Mouse (Mus musculus): ENCODE results near the gene Rnf157. TPM values are rescaled to one million over a fixed set of nuclear protein-coding genes. Genes with fewer than 3 reads are reported as not detected.

The Rnf157 gene
- polyA plus RNA-seq, 1 experiment, result 183 TPM

DNA sequence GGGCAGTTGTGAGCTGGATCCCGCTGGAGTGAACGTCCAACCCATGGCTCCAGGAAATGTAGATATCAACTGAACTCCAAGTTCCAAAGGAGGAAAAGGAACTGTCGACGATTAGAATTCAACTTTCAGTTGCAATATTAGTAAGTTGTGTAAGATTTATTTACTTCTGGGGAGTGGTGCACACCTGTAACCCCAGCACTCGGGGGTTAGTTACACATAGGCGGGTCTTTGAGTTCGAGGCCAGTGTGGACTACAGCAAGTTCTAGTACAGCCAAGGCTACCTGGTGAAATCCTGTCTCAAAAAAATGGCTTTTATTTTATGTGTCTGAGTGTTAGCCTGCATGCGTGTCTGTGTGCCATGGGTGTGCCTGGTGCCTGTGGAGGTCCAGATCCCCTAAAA lies 59.3 kb downstream of the Rnf157 start:
- no peak for TF ChIP-seq CTCF (IDR thresholded peaks at IDR 0.05; ENCODE audit: extremely low read depth, insufficient read depth, low read length)
- no peak for TF ChIP-seq POLR2A (IDR thresholded peaks at IDR 0.05; ENCODE audit: extremely low read depth, insufficient read depth, low read length)
- H3K27ac ChIP-seq (ENCODE audit: insufficient read depth, low read length), result no peak overlapping the region
- H3K4me1 ChIP-seq (ENCODE audit: control insufficient read depth, insufficient read depth, low read length), result no peaks in the 10 kb centered on the region
- H3K4me3 ChIP-seq (ENCODE audit: insufficient read depth, low read length), result no peak overlapping the region

DNA sequence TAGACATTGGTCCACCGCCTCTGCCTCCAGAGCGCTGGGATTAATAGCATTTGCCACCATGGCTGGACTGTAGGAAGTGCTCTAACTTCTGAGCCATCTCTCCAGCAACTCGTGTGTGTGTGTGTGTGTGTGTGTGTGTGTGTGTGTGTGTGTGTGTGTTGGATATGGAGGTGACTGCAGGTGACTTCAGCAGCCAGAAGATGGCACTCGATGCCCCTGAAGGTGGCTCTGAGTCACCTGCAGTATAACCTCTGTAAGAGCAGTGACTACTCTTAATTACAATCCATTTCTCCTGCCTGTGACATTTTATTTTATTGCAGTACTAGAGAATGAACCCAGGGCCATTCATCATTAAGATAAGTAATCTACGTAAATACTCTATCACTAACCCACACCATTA lies 61.5 kb downstream of the Rnf157 start:
- H3K4me1 ChIP-seq (ENCODE audit: control insufficient read depth, insufficient read depth, low read length), result no peaks in the 10 kb centered on the region
- H3K27ac ChIP-seq (ENCODE audit: insufficient read depth, low read length), result no peak overlapping the region
- TF ChIP-seq CTCF (IDR thresholded peaks at IDR 0.05; ENCODE audit: extremely low read depth, insufficient read depth, low read length) (no peak), POLR2A (IDR thresholded peaks at IDR 0.05; ENCODE audit: extremely low read depth, insufficient read depth, low read length) (no peak)
- H3K4me3 ChIP-seq (ENCODE audit: insufficient read depth, low read length), result no peak overlapping the region

DNA sequence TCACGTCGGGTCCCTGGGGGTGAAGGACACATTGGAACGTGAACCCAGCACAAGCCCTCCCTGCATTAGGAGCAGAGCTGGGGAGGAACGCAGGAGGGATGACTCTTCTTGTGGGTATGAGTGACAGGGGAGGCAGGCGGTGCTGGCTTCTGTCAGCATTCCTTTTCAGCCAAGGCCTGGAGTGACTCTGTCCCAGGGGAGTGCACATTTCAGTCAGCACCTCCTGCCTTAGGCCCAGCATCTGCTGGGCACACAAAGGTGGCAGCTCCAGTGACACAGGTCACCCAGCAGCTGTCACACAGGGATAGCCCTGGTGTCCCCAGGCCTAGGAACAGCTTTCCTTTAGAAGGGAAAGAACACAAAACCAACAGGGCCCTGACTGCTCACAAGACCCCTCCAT lies 64.9 kb downstream of the Rnf157 start:
- Histone ChIP-seq H3K4me1 (ENCODE audit: control insufficient read depth, insufficient read depth, low read length) (no peaks in the 10 kb centered on the region), H3K4me3 (ENCODE audit: insufficient read depth, low read length) (no peak overlapping the region)

DNA sequence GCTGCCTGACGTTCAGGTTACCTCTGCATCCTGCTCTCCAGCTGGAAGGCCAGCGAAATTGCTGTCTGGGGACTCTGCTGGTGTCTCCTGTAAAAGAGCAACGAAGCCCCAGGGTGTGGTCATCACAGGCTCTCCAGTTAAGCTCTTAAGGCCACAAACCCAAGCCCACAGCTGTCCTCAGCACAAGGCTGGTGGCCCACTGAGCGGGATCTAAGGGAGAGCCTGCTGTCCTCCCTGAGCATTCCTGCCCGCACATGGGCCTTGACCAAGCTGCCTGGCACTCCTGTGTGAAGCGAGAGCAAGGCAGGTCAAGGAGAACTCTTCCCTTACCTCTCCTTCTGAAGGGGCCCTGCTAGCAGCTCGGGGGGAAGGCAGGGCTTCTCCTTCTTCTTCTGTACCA lies 65.8 kb downstream of the Rnf157 start:
- no peak overlapping the region for H3K27ac ChIP-seq (ENCODE audit: insufficient read depth, low read length)
- no peak for TF ChIP-seq POLR2A (IDR thresholded peaks at IDR 0.05; ENCODE audit: extremely low read depth, insufficient read depth, low read length)
- TF ChIP-seq CTCF (IDR thresholded peaks at IDR 0.05; ENCODE audit: extremely low read depth, insufficient read depth, low read length), result no peak
- no peaks in the 10 kb centered on the region for H3K4me1 ChIP-seq (ENCODE audit: control insufficient read depth, insufficient read depth, low read length)
- no peak overlapping the region for H3K4me3 ChIP-seq (ENCODE audit: insufficient read depth, low read length)

More for the DNA sequence above, 64.9 kb downstream of the Rnf157 start:
- no peak overlapping the region for H3K27ac ChIP-seq (ENCODE audit: insufficient read depth, low read length)
- no peak for TF ChIP-seq POLR2A (IDR thresholded peaks at IDR 0.05; ENCODE audit: extremely low read depth, insufficient read depth, low read length)
- no peak for TF ChIP-seq CTCF (IDR thresholded peaks at IDR 0.05; ENCODE audit: extremely low read depth, insufficient read depth, low read length)

DNA sequence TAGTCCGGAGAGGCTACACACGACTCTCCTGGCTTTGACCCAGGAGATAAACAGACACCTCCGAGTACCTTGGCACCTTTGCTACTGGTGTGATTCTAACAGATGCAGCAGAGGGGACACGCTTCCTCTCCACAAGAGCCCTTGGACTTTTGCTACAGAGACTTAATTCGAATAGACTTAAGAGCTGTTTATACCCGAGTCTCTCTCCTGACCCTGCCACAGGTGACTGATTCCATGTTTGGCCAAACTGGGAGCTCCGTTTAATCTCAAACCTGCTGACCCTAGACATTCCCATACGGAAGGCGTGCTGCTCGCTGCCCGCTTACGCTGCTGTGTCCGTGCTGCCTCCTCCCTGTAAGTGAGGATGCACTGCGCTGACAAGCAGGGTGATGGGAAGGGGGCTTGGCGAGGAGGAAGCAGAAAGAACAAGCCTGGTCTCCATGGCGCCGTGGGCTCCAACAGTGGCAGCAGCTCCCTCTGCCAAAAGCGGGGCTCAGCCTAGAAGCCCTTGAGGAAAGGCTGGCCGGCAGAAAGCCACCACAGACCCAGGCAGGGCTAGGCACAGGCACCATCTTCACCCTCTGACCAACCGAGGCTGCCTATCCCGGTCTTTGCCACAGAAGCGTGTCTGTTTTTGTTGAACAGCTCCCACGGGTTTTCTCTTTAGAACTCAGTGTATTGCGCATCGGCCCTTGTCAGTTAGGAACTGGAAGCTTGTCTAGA lies 70.6 kb downstream of the Rnf157 start:
- Histone ChIP-seq H3K4me3 (ENCODE audit: insufficient read depth, low read length) (no peak overlapping the region), H3K4me1 (ENCODE audit: control insufficient read depth, insufficient read depth, low read length) (no peaks in the 10 kb centered on the region), H3K27ac (ENCODE audit: insufficient read depth, low read length) (no peak overlapping the region)
- TF ChIP-seq CTCF (IDR thresholded peaks at IDR 0.05; ENCODE audit: extremely low read depth, insufficient read depth, low read length) (no peak), POLR2A (IDR thresholded peaks at IDR 0.05; ENCODE audit: extremely low read depth, insufficient read depth, low read length) (no peak)

DNA sequence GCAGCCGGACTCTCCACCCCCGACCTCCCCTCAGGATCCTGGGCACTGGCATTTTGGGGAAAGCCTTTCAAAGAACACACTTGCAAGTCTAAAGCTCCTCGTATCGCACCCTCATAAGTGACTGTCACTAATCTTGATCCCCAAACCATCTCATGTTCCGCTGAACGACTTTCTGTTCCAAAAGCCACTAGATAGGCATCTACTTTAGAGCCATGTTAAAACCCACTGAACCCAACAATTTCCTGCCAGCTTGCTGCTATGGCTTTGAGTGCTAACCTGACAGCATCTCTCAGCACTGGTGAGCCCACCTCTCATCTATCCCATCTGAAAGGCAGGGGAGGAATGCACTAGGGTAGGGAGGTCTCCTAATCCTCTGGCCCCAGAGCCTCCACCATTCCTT lies 75.3 kb downstream of the Rnf157 start:
- no peak overlapping the region for H3K27ac ChIP-seq (ENCODE audit: insufficient read depth, low read length)
- H3K4me1 ChIP-seq (ENCODE audit: control insufficient read depth, insufficient read depth, low read length), result peaks cover 2% of the 10 kb centered on the region; the same call in 1 of the 2 replicates
- TF ChIP-seq CTCF (IDR thresholded peaks at IDR 0.05; ENCODE audit: extremely low read depth, insufficient read depth, low read length) (no peak), POLR2A (IDR thresholded peaks at IDR 0.05; ENCODE audit: extremely low read depth, insufficient read depth, low read length) (no peak)
- no peak overlapping the region for H3K4me3 ChIP-seq (ENCODE audit: insufficient read depth, low read length)

DNA sequence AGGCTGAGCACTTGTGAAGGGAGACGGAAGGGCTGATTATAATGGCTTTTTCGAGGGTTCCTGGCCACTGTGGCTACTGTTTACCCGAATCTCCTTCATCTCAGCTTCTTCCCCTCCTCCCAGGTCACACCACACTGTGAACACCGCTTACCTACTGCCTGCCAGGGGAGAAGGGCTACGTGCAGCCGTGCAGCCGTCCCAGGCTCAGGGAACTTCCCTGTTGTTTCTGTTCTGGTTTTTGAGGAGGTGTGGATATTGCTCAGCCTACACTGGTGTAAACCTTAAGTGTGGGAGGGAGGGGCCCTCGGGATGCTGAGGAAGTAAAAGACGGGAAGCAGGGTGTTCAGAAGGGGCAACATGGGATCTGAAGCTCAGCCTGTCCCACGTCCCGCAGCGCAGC lies 75.8 kb downstream of the Rnf157 start:
- Histone ChIP-seq H3K27ac (ENCODE audit: insufficient read depth, low read length) (no peak overlapping the region), H3K4me1 (ENCODE audit: control insufficient read depth, insufficient read depth, low read length) (peaks cover 2% of the 10 kb centered on the region; the same call in 1 of the 2 replicates), H3K4me3 (ENCODE audit: insufficient read depth, low read length) (no peak overlapping the region)
- TF ChIP-seq POLR2A (IDR thresholded peaks at IDR 0.05; ENCODE audit: extremely low read depth, insufficient read depth, low read length) (no peak), CTCF (IDR thresholded peaks at IDR 0.05; ENCODE audit: extremely low read depth, insufficient read depth, low read length) (no peak)

DNA sequence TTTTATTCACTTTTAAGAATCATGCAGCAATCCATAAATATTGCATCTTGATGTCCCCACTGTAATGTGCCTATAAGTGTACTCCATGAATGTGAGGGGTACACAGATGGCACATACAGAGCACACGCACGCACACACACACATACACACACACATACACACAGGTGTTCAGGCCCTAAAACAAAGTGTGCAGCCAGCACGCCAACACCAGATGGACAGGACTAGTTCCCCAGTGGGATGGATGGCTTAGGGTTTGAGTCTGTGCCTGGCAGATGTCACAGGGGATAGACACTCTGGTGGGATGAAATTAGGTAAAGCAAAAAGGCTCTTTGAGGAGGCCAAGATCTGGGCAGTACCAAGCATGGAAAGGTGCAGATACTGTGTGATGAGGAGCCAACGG lies 76.4 kb downstream of the Rnf157 start:
- no peak overlapping the region for H3K4me3 ChIP-seq (ENCODE audit: insufficient read depth, low read length)
- no peak overlapping the region for H3K27ac ChIP-seq (ENCODE audit: insufficient read depth, low read length)
- no peak for TF ChIP-seq POLR2A (IDR thresholded peaks at IDR 0.05; ENCODE audit: extremely low read depth, insufficient read depth, low read length)
- TF ChIP-seq CTCF (IDR thresholded peaks at IDR 0.05; ENCODE audit: extremely low read depth, insufficient read depth, low read length), result no peak
- H3K4me1 ChIP-seq (ENCODE audit: control insufficient read depth, insufficient read depth, low read length), result peaks cover 2% of the 10 kb centered on the region; the same call in 1 of the 2 replicates

DNA sequence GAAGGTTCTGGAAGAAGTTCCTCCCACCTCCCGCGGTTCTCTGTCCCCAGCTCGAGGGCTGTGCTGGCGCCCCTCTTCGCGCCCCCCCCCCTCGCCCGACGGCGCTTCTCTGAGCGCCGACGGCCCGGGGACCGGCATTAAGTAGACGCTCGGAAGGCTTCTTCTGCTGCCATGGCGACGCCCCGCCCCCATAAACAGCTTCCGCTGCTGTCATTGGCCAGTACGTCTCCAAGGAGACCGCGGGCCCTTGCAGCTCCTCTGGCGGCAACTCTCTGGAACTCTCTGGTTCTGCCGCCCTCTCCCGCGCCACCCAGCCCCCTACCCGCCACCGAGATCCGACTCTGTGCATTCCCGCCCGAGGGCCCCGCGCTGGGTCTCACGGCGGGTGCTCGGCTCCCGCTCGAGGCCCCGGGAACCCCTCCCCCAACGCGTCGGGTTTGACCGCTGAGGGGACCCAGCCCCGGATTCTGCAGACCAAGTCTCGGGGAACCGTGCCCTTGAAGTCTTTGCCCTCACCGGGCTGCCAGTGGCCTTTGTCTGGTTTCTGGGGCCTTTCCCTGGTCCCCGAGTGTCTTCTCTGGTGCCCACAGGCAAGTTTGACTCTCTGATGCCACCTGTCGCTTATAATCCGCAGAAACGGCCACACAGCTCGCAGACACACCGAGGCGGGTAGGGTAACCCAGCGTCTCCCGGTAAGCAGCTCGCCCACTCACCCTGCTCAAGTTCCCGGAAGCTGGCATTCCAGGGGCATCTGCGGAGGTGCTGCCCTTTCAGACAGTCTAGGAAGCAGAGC lies 77.4 kb downstream of the Rnf157 start, which contains the start of gene Foxj1:
Gene Foxj1, minus strand, starts transcription at position 156 of the 793 bp plus-strand sequence.
- Histone ChIP-seq H3K4me1 (ENCODE audit: control insufficient read depth, insufficient read depth, low read length) (peaks cover 2% of the 10 kb centered on the region; the same call in 1 of the 2 replicates), H3K27ac (ENCODE audit: insufficient read depth, low read length) (no peak within 1 kb of the TSS), H3K4me3 (ENCODE audit: insufficient read depth, low read length) (peak within 1 kb of the TSS; percentile 23; the same call in 1 of the 2 replicates)
- peak; percentile 39 for TF ChIP-seq CTCF (IDR thresholded peaks at IDR 0.05; ENCODE audit: extremely low read depth, insufficient read depth, low read length)
- no peak for TF ChIP-seq POLR2A (IDR thresholded peaks at IDR 0.05; ENCODE audit: extremely low read depth, insufficient read depth, low read length)

Data from cortical plate, adult 2 months (tissue).